8 mouse cellular contexts compared by ENCODE assay signal in the genomic region with DNA sequence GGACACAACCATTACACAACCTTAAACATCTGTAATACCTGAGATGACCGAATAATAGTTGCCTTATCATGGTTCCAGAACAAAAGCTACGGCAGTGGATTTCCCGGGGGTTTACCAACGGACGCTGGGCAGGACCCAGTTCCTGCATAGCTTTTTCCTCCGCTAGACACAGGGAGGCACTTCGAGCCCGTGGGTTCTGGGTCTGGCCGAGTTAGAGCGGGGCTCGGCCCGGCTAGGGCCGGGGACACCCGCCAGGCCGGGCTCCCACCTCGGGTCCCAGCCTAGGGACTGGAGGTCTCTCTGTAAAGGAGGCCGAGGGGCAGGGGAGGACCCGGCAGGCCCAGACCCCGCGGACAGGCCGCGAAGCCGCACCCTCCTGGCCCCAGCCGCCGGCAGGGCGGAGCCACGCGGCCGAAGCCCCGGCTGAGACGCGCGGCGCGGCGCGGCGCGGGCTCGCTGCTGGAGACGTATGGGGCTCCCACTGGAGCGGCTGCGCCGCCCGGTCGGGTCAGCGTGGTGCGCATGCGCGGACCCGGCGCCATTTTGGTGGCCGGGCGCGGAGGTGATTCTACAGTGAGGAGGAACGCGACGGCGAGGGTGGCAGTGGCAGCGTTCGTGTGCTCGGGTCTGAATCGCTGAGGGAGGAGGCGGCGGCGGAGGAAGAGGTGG. TPM values are rescaled to one million over a fixed set of nuclear protein-coding genes. Genes with fewer than 3 reads are reported as not detected.
DNase-seq lines count a peak whose midpoint lies in the region; ATAC-seq and TF ChIP-seq lines count a peak whose summit lies in the region.

A gene (minus strand): TSS at position 434 of the 669 bp plus-strand sequence.
A gene (plus strand): TSS at position 483 of the 669 bp plus-strand sequence.

- under 1% methylated on average over 66 of the region's 66 CpGs for WGBS in cerebellum, adult 2 months
- under 1% methylated on average over 60 of the region's 66 CpGs for WGBS in lung, embryonic 16.5 days

- no peaks in the 10 kb centered on the region for H3K27me3 ChIP-seq in MEL (ENCODE audit: control insufficient read depth in 1 of 2, insufficient read depth in 2 of 2, low read length in 2 of 2)
- H3K27me3 ChIP-seq in cerebellum, adult 2 months (ENCODE audit: control insufficient read depth, insufficient read depth, low read length), result no peaks in the 10 kb centered on the region
- H3K27me3 ChIP-seq in lung, embryonic 16.5 days (ENCODE audit: control insufficient read depth, insufficient read depth, low read depth, low read length), result no peaks in the 10 kb centered on the region

- peak within 1 kb of the TSS; percentile 82 to 100 for H3K4me3 ChIP-seq in MEL (ENCODE audit: control insufficient read depth in 1 of 2, insufficient read depth in 1 of 2, low read depth in 2 of 2, low read length in 2 of 2)
- peak within 1 kb of the TSS; percentile 82 for H3K4me3 ChIP-seq in cerebellum, adult 2 months (replicated peaks; ENCODE audit: insufficient read depth, low read depth, low read length)
- peak within 1 kb of the TSS; percentile 64 for H3K4me3 ChIP-seq in lung, embryonic 16.5 days (ENCODE audit: low read length)

- peak within 1 kb of the TSS; percentile 94 for H3K27ac ChIP-seq in MEL (ENCODE audit: control insufficient read depth, low read depth, low read length)
- peak within 1 kb of the TSS; percentile 90 for H3K27ac ChIP-seq in cerebellum, adult 2 months (ENCODE audit: insufficient read depth, low read length)
- H3K27ac ChIP-seq in lung, embryonic 16.5 days (ENCODE audit: low read length), result peak within 1 kb of the TSS; percentile 99

- H3K9me3 ChIP-seq in MEL (replicated peaks; ENCODE audit: insufficient read depth, low read length), result no peaks in the 10 kb centered on the region
- no peaks in the 10 kb centered on the region for H3K9me3 ChIP-seq in lung, embryonic 16.5 days (ENCODE audit: control insufficient read depth, low read length)

- H3K4me2 ChIP-seq in lung, embryonic 16.5 days (ENCODE audit: low read depth, low read length), result peak within 1 kb of the TSS; percentile 79

- peak; percentile 92 for DNase-seq in MEL (ENCODE audit: low read depth, low spot score)
- peak; percentile 94 for DNase-seq in cerebellum, adult 2 months
- DNase-seq in forelimb bud, embryonic 11.5 days (ENCODE audit: low read depth, low spot score), result peak; percentile 94
- DNase-seq in layer of hippocampus, adult 9-10 months (ENCODE audit: low spot score), result peak; percentile 74
- DNase-seq in ovary, postnatal 10 days (ENCODE audit: low spot score), result peak; percentile 89
- DNase-seq in thymus, postnatal 10 days (ENCODE audit: low spot score in 2 of 2), result peak; percentile 91 to 95

- peaks cover 42% of the 10 kb centered on the region for H3K79me2 ChIP-seq in MEL (ENCODE audit: control insufficient read depth, insufficient read depth, low read length, poor library complexity)

- peaks cover 6 to 18% of the 10 kb centered on the region in 2 experiments for H3K4me1 ChIP-seq in MEL (ENCODE audit: control insufficient read depth in 1 of 2, insufficient read depth in 2 of 2, low read length in 2 of 2)
- no peaks in the 10 kb centered on the region; the same call in 1 of the 2 replicates for H3K4me1 ChIP-seq in cerebellum, adult 2 months (ENCODE audit: control insufficient read depth, insufficient read depth, low read length)
- H3K4me1 ChIP-seq in lung, embryonic 16.5 days (replicated peaks; ENCODE audit: control insufficient read depth, insufficient read depth, low read length), result peaks cover 14% of the 10 kb centered on the region

- peak; percentile 89 to 91 for TF ChIP-seq POLR2A in MEL (IDR thresholded peaks at IDR 0.05; ENCODE audit: control insufficient read depth in 1 of 2, insufficient read depth in 1 of 2, low read depth in 1 of 2, low read length in 2 of 2, poor library complexity in 1 of 2)
- TF ChIP-seq POLR2A in cerebellum, adult 2 months (IDR thresholded peaks at IDR 0.05; ENCODE audit: borderline replicate concordance, insufficient read depth, low read length), result peak; percentile 91

- peaks cover 2 to 35% of the 10 kb centered on the region in 2 experiments for H3K36me3 ChIP-seq in MEL (ENCODE audit: control insufficient read depth in 1 of 2, insufficient read depth in 2 of 2, low read length in 2 of 2)
- no peaks in the 10 kb centered on the region for H3K36me3 ChIP-seq in lung, embryonic 16.5 days (ENCODE audit: control insufficient read depth, insufficient read depth, low read length)

- ATAC-seq in hematopoietic stem cell, adult 5-6 weeks (replicated peaks in 1 of 2; ENCODE audit: insufficient read depth in 1 of 2, low FRiP score in 2 of 2, low TSS enrichment in 1 of 2, low read depth in 1 of 2, poor library complexity in 2 of 2, severe bottlenecking in 2 of 2), result peak; percentile 58 to 81
- ATAC-seq in lung, embryonic 16.5 days (ENCODE audit: low read depth), result peak; percentile 99

- no peak; the same call in 1 of the 2 replicates for TF ChIP-seq RAD21 in MEL (IDR thresholded peaks at IDR 0.05; ENCODE audit: low read depth, low read length)

- TF ChIP-seq EP300 in MEL (IDR thresholded peaks at IDR 0.05; ENCODE audit: low read depth in 1 of 2, low read length in 2 of 2), result 0 out of 4 replicates have a peak, but pooled peaks of 1 of the 2 experiments have one; percentile 2

- peak within 1 kb of the TSS; percentile 98 for H3K9ac ChIP-seq in MEL (ENCODE audit: control insufficient read depth, low read depth, low read length, poor library complexity, severe bottlenecking)
- H3K9ac ChIP-seq in lung, embryonic 16.5 days (ENCODE audit: low read length), result peak within 1 kb of the TSS; percentile 83

- peak in 1 of 3 experiments; percentile 16; a peak in 2 of 6 replicates for TF ChIP-seq CTCF in MEL (IDR thresholded peaks at IDR 0.05 in 2 of 3, conservative IDR thresholded peaks at IDR 0.05 in 1 of 3; ENCODE audit: control insufficient read depth in 1 of 3, insufficient read depth in 1 of 3, low read depth in 2 of 3, low read length in 3 of 3, poor library complexity in 1 of 3, severe bottlenecking in 1 of 3)
- TF ChIP-seq CTCF in cerebellum, adult 2 months (IDR thresholded peaks at IDR 0.05; ENCODE audit: borderline replicate concordance, insufficient read depth, low read depth, low read length), result no peak

TF ChIP-seq in MEL, 35 proteins besides CTCF, POLR2A, EP300 and RAD21 (continues in another document):
- TF ChIP-seq SMC3 (IDR thresholded peaks at IDR 0.05; ENCODE audit: low read depth, low read length), result 0 out of 2 replicates have a peak, but pooled peaks have one; percentile 6
- no peak for TF ChIP-seq MYB (IDR thresholded peaks at IDR 0.05; ENCODE audit: low read depth, low read length)
- TF ChIP-seq USF1 (IDR thresholded peaks at IDR 0.05; ENCODE audit: low read depth, low read length), result no peak
- TF ChIP-seq POLR2AphosphoS2 (IDR thresholded peaks at IDR 0.05; ENCODE audit: low read length), result peak; percentile 92
- no peak for TF ChIP-seq ZC3H11A (IDR thresholded peaks at IDR 0.05; ENCODE audit: low read depth, low read length)
- no peak for TF ChIP-seq MEF2A (IDR thresholded peaks at IDR 0.05; ENCODE audit: extremely low read depth, insufficient replicate concordance, low read depth, low read length, poor library complexity, severe bottlenecking)
- no peak for TF ChIP-seq TAL1 (IDR thresholded peaks at IDR 0.05; ENCODE audit: low read length)
- TF ChIP-seq NELFE (IDR thresholded peaks at IDR 0.05; ENCODE audit: low read depth, low read length), result peak; percentile 93
- no peak for TF ChIP-seq GATA1 (IDR thresholded peaks at IDR 0.05; ENCODE audit: low read depth, low read length)
- TF ChIP-seq JUND (IDR thresholded peaks at IDR 0.05; ENCODE audit: low read depth, low read length), result no peak
- no peak; the same call in 1 of the 2 replicates for TF ChIP-seq KAT2A (conservative IDR thresholded peaks at IDR 0.05; ENCODE audit: low read depth, low read length)
- TF ChIP-seq CHD2 (IDR thresholded peaks at IDR 0.05; ENCODE audit: low read length), result no peak
- no peak for TF ChIP-seq RCOR1 (IDR thresholded peaks at IDR 0.05; ENCODE audit: low read depth, low read length)
- TF ChIP-seq ETS1 (IDR thresholded peaks at IDR 0.05; ENCODE audit: low read depth, low read length), result 0 out of 2 replicates have a peak, but pooled peaks have one; percentile 17
- no peak for TF ChIP-seq MAZ (IDR thresholded peaks at IDR 0.05; ENCODE audit: low read depth, low read length)
- TF ChIP-seq BHLHE40 (IDR thresholded peaks at IDR 0.05; ENCODE audit: borderline replicate concordance, low read depth, low read length), result no peak
- TF ChIP-seq POLR2AphosphoS5 (IDR thresholded peaks at IDR 0.05; ENCODE audit: borderline replicate concordance, low read depth, low read length), result no peak
- no peak for TF ChIP-seq USF2 (IDR thresholded peaks at IDR 0.05; ENCODE audit: borderline replicate concordance in 1 of 2, insufficient read depth in 1 of 2, low read depth in 1 of 2, low read length in 2 of 2)
- TF ChIP-seq GABPA (IDR thresholded peaks at IDR 0.05; ENCODE audit: low read depth, low read length), result no peak
- 0 out of 2 replicates have a peak, but pooled peaks have one; percentile 23 for TF ChIP-seq ELF1 (IDR thresholded peaks at IDR 0.05; ENCODE audit: low read depth, low read length)
- no peak for TF ChIP-seq E2F4 (IDR thresholded peaks at IDR 0.05; ENCODE audit: borderline replicate concordance, low read depth, low read length)
- peak; percentile 88 for TF ChIP-seq NRF1 (IDR thresholded peaks at IDR 0.05; ENCODE audit: insufficient read depth, low read depth, low read length, poor library complexity, severe bottlenecking)
- no peak for TF ChIP-seq ZKSCAN1 (IDR thresholded peaks at IDR 0.05; ENCODE audit: low read depth, low read length)
- TF ChIP-seq MAX (IDR thresholded peaks at IDR 0.05; ENCODE audit: low read length), result peak; percentile 71
- peak; percentile 32 for TF ChIP-seq MXI1 (IDR thresholded peaks at IDR 0.05; ENCODE audit: low read depth, low read length)

RNA-seq across cellular contexts. Expression of the first gene that starts in this region (rescaled TPM):
- total RNA-seq in MEL (2012; rRNA removed), result 17.9 and 18.8 TPM in 2 replicates
- 10 to 100 TPM in 1 of 2 experiments, not detected in 1; 29.8 TPM for polyA plus RNA-seq in MEL (2012; ENCODE audit: insufficient read depth in 1 of 2, insufficient read length in 2 of 2, low read depth in 1 of 2, low replicate concordance in 2 of 2, missing spikeins in 1 of 2)
- 132 and 147 TPM in 2 replicates for polyA plus RNA-seq in cerebellum, adult 2 months (2012; rRNA removed)
- total RNA-seq in hematopoietic stem cell, adult 5-6 weeks (2017), result 104 and 132 TPM in 2 replicates
- 104 and 121 TPM in 2 replicates for polyA plus RNA-seq in lung, embryonic 16.5 days (2015; fragmentation: Nextera tagmentation; extraction: Ambion mirVana)

RNA-seq across cellular contexts. Expression of the second gene that starts in this region (rescaled TPM):
- total RNA-seq in MEL (2012; rRNA removed), result 52.9 and 65.5 TPM in 2 replicates
- 100 to 1,000 TPM in 1 of 2 experiments, not detected in 1; 231 TPM for polyA plus RNA-seq in MEL (2012; ENCODE audit: insufficient read depth in 1 of 2, insufficient read length in 2 of 2, low read depth in 1 of 2, low replicate concordance in 2 of 2, missing spikeins in 1 of 2)
- polyA plus RNA-seq in cerebellum, adult 2 months (2012; rRNA removed), result 99.9 and 110 TPM in 2 replicates
- total RNA-seq in hematopoietic stem cell, adult 5-6 weeks (2017), result 28.9 and 79.7 TPM in 2 replicates
- polyA plus RNA-seq in lung, embryonic 16.5 days (2015; fragmentation: Nextera tagmentation; extraction: Ambion mirVana), result 133 and 146 TPM in 2 replicates

Comparison
In these comparisons a context has a peak if more than half of its experiments do, and no peak if none do; other contexts are left out.
1. Peak in every context shown above with its lines: DNase-seq, ATAC-seq, H3K4me3 ChIP-seq and H3K27ac ChIP-seq.